Mouse (Mus musculus): ENCODE results near the gene Mrps18a.

DNA sequence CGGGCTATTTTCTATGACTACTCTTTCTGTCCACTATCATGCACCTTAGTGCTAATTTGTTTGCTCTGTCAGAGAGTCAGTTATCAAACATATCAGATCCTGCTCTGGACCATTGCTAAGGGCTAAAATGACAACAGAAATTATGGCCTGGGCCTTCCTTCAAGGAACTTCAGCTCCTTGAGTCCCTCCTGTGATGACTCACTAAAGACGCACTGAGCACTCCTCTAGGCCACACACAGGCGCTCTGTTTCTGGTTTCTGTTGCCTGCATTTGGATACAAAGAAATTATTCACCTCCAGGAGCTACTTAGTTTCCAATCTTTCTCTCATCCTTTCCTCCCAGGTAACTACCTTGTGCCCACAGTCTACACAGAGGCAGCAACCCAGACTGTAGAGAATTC, 39.3 kb upstream of the Mrps18a start:
- TF ChIP-seq CHD2 (IDR thresholded peaks at IDR 0.05; ENCODE audit: low read depth, low read length) (no peak), ZNF384 (IDR thresholded peaks at IDR 0.05; ENCODE audit: low read depth, low read length) (no peak)

Measured in ES-E14 (cell line).